Mouse (Mus musculus) intestine, embryonic 16.5 days (tissue): ENCODE measurements at regions not wholly inside any gene's neighbourhood (a gene's known extent, or its start where the extent isn't known, plus 50 kb on each side); places are given as distances from the start of the nearest gene placed in this dataset.
"Not testable (repeated sequence)": the region's sequence is repeated elsewhere in the genome, so short reads cannot be mapped to it uniquely, and the experiment has no call there.

Source experiments
- ATAC-seq: fragments of 200-750 bp; cut with Nextera tagmentation; 2 replicates; pipeline ENCODE4 v1.8.0; 2017; ENCODE audit warnings: moderate TSS enrichment, moderate library complexity
- H3K27ac ChIP-seq: fragments of 300-500 bp; sonication (generic); 2 replicates; pipeline ENCODE4 v1.5.1; 2014; ENCODE audit warnings: mild to moderate bottlenecking, low read length
- H3K27me3 ChIP-seq: fragments of 300-500 bp; sonication (generic); replicated peaks from 2 replicates; pipeline ENCODE4 v1.6.1; 2014; ENCODE audit warnings: low read length, control low read depth, mixed read lengths; ENCODE audit not compliant: control insufficient read depth, insufficient read depth
- H3K36me3 ChIP-seq: fragments of 300-500 bp; sonication (generic); 2 replicates; pipeline ENCODE4 v1.6.1; 2014; ENCODE audit warnings: low read length, control low read depth; ENCODE audit not compliant: control insufficient read depth, insufficient read depth
- H3K4me1 ChIP-seq: fragments of 300-500 bp; sonication (generic); 2 replicates; pipeline ENCODE4 v1.6.1; 2014; ENCODE audit warnings: low read length, control low read depth, mixed read lengths; ENCODE audit not compliant: control insufficient read depth, insufficient read depth
- H3K4me2 ChIP-seq: fragments of 300-500 bp; sonication (generic); 2 replicates; pipeline ENCODE4 v1.6.1; 2014; ENCODE audit warnings: low read depth, low read length, control low read depth
- H3K4me3 ChIP-seq: fragments of 300-500 bp; sonication (generic); 2 replicates; pipeline ENCODE4 v1.5.1; 2014; ENCODE audit warnings: mild to moderate bottlenecking, low read length
- H3K9ac ChIP-seq: fragments of 300-500 bp; sonication (generic); 2 replicates; pipeline ENCODE4 v1.6.1; 2014; ENCODE audit warnings: low read depth, low read length
- H3K9me3 ChIP-seq: fragments of 300-500 bp; sonication (generic); 2 replicates; pipeline ENCODE4 v1.6.1; 2016; ENCODE audit warnings: low read length, control low read depth; ENCODE audit not compliant: control insufficient read depth
- WGBS: fragments of 180-500 bp; shearing (Covaris S2); extraction: QIAGEN DNeasy Blood & Tissue Kit; methylation state at CpG from one replicate; pipeline ENCODE4 v1.1.7; 2014; 5-methylcytosine and 5-hydroxymethylcytosine counted together

GRCm38 (mm10) chr6:48341367-48341766 lies 54.0 kb upstream of the Krba1 start:
- not testable (repeated sequence) for H3K36me3 ChIP-seq, H3K4me2 ChIP-seq, H3K9me3 ChIP-seq, H3K4me3 ChIP-seq, H3K4me1 ChIP-seq, H3K27me3 ChIP-seq, ATAC-seq, H3K27ac ChIP-seq, H3K9ac ChIP-seq
- WGBS = 94% methylated on average over 4 of the region's 4 CpGs

DNA sequence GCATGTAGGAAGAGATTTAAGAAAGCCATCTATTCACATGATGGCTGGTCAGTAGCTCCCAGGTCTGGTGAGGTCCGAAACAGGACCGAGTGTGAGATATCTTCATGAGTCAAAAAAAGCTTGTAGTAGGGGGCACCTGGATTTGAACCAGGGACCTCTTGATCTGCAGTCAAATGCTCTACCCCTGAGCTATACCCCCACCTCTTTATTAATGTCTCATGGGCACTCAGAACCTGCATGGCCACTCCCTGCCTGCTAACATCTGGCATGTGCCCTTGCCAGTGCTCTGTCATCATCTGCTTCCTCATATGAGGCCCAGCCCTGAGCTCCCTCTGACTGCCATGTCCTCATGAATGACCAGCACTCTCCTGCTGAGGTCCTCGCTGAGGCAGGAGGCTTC lies 58.4 kb upstream of the Krba1 start:
- WGBS = 73% methylated on average over 3 of the region's 3 CpGs
- not testable (repeated sequence) for ATAC-seq, H3K27ac ChIP-seq, H3K4me3 ChIP-seq, H3K4me1 ChIP-seq, H3K4me2 ChIP-seq, H3K9ac ChIP-seq, H3K9me3 ChIP-seq, H3K27me3 ChIP-seq, H3K36me3 ChIP-seq

DNA sequence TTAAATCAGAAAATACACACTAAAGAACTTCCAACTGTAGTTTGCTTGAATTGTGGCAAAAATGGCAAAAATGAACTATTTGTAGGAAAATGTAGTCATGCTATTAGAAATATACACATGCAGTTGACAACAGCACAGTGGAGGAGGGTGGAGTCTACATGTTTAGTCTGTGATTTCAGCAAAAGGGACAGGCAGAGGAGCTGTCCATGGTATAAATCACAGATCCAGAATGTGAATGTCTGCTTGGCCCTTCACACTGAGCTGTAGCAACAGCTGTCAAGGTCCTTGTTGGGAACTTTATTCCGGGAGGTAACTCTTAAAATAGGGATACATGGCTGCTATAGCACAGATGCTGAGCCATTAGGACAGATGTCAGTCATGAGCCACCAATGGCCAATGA lies 107.4 kb upstream of the Krba1 start:
- Histone ChIP-seq H3K27ac (no peak overlapping the region), H3K4me2 (no peak overlapping the region), H3K4me3 (no peak overlapping the region), H3K9ac (no peak overlapping the region), H3K4me1 (no peaks in the 10 kb centered on the region), H3K36me3 (no peaks in the 10 kb centered on the region), H3K9me3 (no peaks in the 10 kb centered on the region), H3K27me3 (no peaks in the 10 kb centered on the region)
- ATAC-seq = no peak
- WGBS = 84% methylated on average over 1 of the region's 1 CpGs

GRCm38 (mm10) chr6:48279646-48280045 lies 115.7 kb upstream of the Krba1 start:
- H3K4me2 ChIP-seq = not testable (repeated sequence)
- WGBS = 58% methylated on average over 1 of the region's 1 CpGs

DNA sequence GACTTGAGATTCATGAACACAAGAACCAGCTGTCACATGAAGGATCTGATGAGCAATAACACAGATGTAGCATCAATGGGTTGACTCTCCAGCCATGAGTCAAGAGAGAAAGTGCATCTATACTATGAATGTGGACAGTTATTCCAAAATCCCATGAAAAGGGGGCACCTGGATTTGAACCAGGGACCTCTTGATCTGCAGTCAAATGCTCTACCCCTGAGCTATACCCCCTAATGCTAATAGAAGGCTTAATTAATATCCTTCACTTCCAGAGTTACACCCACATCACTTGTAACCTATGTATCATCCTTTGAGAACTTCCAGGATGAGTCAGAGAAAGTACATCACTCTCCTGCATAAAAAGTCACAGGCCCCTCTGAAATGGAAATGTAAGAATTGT lies 133.8 kb upstream of the Krba1 start:
- H3K4me2 ChIP-seq, H3K9ac ChIP-seq, ATAC-seq: not testable (repeated sequence)

More at GRCm38 (mm10) chr6:48279646-48280045, 115.7 kb upstream of the Krba1 start:
- not testable (repeated sequence) for H3K4me1 ChIP-seq, H3K9me3 ChIP-seq, H3K27me3 ChIP-seq, H3K27ac ChIP-seq, H3K36me3 ChIP-seq, H3K9ac ChIP-seq, ATAC-seq, H3K4me3 ChIP-seq

GRCm38 (mm10) chr6:48252989-48253388 lies 142.4 kb upstream of the Krba1 start:
- not testable (repeated sequence) for H3K4me1 ChIP-seq, H3K4me2 ChIP-seq, H3K36me3 ChIP-seq, H3K27me3 ChIP-seq, ATAC-seq, H3K9me3 ChIP-seq, H3K4me3 ChIP-seq, H3K27ac ChIP-seq, H3K9ac ChIP-seq

More for the DNA sequence above, 133.8 kb upstream of the Krba1 start:
- H3K36me3 ChIP-seq, H3K27ac ChIP-seq, H3K9me3 ChIP-seq, H3K27me3 ChIP-seq, H3K4me1 ChIP-seq, H3K4me3 ChIP-seq: not testable (repeated sequence)

GRCm38 (mm10) chr6:48251954-48252353 lies 143.4 kb upstream of the Krba1 start:
- Histone ChIP-seq H3K4me1 (no peaks in the 10 kb centered on the region), H3K4me3 (no peak overlapping the region), H3K4me2 (no peak overlapping the region), H3K9me3 (no peaks in the 10 kb centered on the region), H3K9ac (no peak overlapping the region), H3K36me3 (no peaks in the 10 kb centered on the region), H3K27me3 (no peaks in the 10 kb centered on the region), H3K27ac (no peak overlapping the region)
- no peak for ATAC-seq
- WGBS = 77% methylated on average over 1 of the region's 1 CpGs

DNA sequence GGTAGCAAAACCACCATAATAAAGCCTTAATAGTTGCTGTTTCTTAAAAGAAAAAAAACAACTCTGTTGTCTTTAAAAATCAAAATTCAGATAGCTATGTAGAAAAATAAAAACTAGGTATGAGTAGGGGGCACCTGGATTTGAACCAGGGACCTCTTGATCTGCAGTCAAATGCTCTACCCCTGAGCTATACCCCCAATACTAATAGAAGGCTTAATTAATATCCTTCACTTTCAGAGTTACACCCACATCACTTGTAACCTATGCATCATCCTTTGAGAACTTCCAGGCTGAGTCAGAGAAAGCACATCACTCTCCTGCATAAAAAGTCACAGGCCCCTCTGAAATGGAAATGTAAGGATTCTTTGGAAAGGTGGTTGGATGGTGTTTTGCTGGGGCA lies 151.2 kb upstream of the Krba1 start:
- not testable (repeated sequence) for H3K4me3 ChIP-seq, H3K27me3 ChIP-seq, H3K36me3 ChIP-seq, H3K9ac ChIP-seq, H3K4me2 ChIP-seq, H3K27ac ChIP-seq, H3K4me1 ChIP-seq, H3K9me3 ChIP-seq, ATAC-seq

- H3K27ac ChIP-seq = no peak overlapping the region
- H3K36me3 ChIP-seq = no peaks in the 10 kb centered on the region
- ATAC-seq = no peak
- no peaks in the 10 kb centered on the region for H3K9me3 ChIP-seq
- no peaks in the 10 kb centered on the region for H3K4me1 ChIP-seq
- H3K4me3 ChIP-seq = no peak overlapping the region
- WGBS = 51% methylated on average over 9 of the region's 9 CpGs
- no peaks in the 10 kb centered on the region for H3K27me3 ChIP-seq
- H3K4me2 ChIP-seq = no peak overlapping the region
- H3K9ac ChIP-seq = no peak overlapping the region
Measured at GRCm38 (mm10) chr6:48227431-48227830, 141.0 kb upstream of the Zfp746 start.

DNA sequence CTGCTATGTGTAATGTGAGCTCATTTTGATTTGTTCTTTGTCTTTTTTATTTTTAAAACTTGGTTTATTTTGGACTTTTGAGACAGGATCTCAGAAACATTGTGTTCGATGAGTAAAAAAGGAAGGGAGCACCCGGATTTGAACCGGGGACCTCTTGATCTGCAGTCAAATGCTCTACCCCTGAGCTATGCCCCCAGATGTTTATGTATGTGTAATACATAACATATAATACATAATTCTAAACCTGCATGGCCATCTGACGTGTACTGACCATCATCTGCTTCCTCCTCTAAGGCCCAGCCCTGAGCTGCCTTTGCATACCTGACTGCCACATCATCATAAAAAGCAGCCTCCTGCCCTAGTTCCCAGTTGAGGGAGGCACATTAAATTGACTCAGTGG lies 137.8 kb upstream of the Zfp746 start:
- no peak overlapping the region for H3K4me3 ChIP-seq
- H3K27me3 ChIP-seq = no peaks in the 10 kb centered on the region
- ATAC-seq = no peak
- H3K9ac ChIP-seq = no peak overlapping the region
- H3K4me2 ChIP-seq = no peak overlapping the region
- no peaks in the 10 kb centered on the region for H3K36me3 ChIP-seq
- H3K27ac ChIP-seq = no peak overlapping the region
- H3K4me1 ChIP-seq = no peaks in the 10 kb centered on the region
- WGBS = 91% methylated on average over 4 of the region's 4 CpGs
- no peaks in the 10 kb centered on the region for H3K9me3 ChIP-seq
